Mouse (Mus musculus): ENCODE results near the gene Xxylt1. TPM values are rescaled to one million over a fixed set of nuclear protein-coding genes. Genes with fewer than 3 reads are reported as not detected.

Gene Xxylt1
- total RNA-seq, 2 experiments from 2014 or later = 2.6 to 4.1 TPM

DNA sequence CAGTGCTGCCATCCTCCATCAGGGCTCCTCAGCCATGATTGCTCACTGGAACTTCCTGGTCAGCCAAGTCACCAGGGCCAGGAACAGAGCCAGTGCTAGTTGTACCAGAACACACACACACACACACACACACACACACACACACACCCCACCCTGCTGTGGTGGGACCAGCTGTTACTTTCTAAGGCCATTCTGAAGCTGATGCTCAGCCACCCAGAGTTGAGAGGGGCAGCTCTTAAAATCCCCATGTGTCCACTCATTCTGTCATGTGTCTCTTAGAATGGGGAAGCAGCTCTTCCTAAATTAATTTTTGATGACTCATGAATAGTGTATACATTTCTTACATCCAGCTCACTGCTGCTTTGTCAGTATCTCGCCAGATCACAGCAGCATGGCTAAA lies 158.7 kb downstream of the Xxylt1 start:
- no peak for DNase-seq (ENCODE audit: low spot score)

GRCm38 (mm10) chr16:30918866-30919265 lies 162.4 kb downstream of the Xxylt1 start:
- DNase-seq (ENCODE audit: low spot score) = no peak

- no peak for DNase-seq (ENCODE audit: low spot score)
Observed at GRCm38 (mm10) chr16:30916931-30917330, 164.3 kb downstream of the Xxylt1 start.

GRCm38 (mm10) chr16:30915611-30916220 lies 165.5 kb downstream of the Xxylt1 start:
- DNase-seq (ENCODE audit: low spot score) = no peak

Other genes with a start within 250 kb of the Xxylt1 start
- gene Acap2, start 119.8 kb upstream of the Xxylt1 start, total RNA-seq (2021) = 1 to 10 TPM; 6.9 to 9.3 TPM
- gene Ppp1r2, start 193.8 kb upstream of the Xxylt1 start, total RNA-seq (2021) = 10 to 100 TPM; 83.4 to 98.3 TPM
- gene Apod, start 233.4 kb upstream of the Xxylt1 start, total RNA-seq (2021) = 10 to 100 TPM; 41.6 to 82.1 TPM